ENCODE assay signal across 9 mouse cellular contexts in genomic region chr1:185409831-185410230, GRCm38 (mm10). TPM values are rescaled to one million over a fixed set of nuclear protein-coding genes. Genes with fewer than 3 reads are reported as not detected.
A peak's percentile ranks its signal among the peaks of the same experiment; 100 is the strongest.
DNase-seq lines count a peak whose midpoint lies in the region; ATAC-seq and TF ChIP-seq lines count a peak whose summit lies in the region.
"Had no signal": no experiment of that assay in that cellular context is flagged by ENCODE, and none has a peak within 500 bp of the region (broad histone marks: within the 10 kb centered on the region; RNA-seq: fewer than 3 reads in every experiment).

No protein-coding gene starts in this region.

- peaks cover 77% of the 10 kb centered on the region for H3K36me3 ChIP-seq in intestine, postnatal 0 days (ENCODE audit: control insufficient read depth, insufficient read depth)
- peaks cover 32% of the 10 kb centered on the region for H3K36me3 ChIP-seq in intestine, embryonic 16.5 days (ENCODE audit: control insufficient read depth, insufficient read depth, low read length)
- H3K36me3 ChIP-seq in G1E (replicated peaks), result peaks cover 90% of the 10 kb centered on the region
- peaks cover 91% of the 10 kb centered on the region for H3K36me3 ChIP-seq in liver, embryonic 13.5 days

- DNase-seq in G1E (ENCODE audit: low spot score), result no peak
- peak; percentile 28 for DNase-seq in liver, embryonic 13.5 days
- DNase-seq in right cerebral cortex, postnatal 14 days, result no peak
- DNase-seq in urinary bladder, postnatal 14 days (ENCODE audit: low spot score), result no peak

- H3K4me1 ChIP-seq in intestine, postnatal 0 days (replicated peaks; ENCODE audit: control insufficient read depth, insufficient read depth, low read length), result no peaks in the 10 kb centered on the region
- no peaks in the 10 kb centered on the region for H3K4me1 ChIP-seq in intestine, embryonic 16.5 days (ENCODE audit: control insufficient read depth, insufficient read depth, low read length)
- H3K4me1 ChIP-seq in G1E (ENCODE audit: insufficient read depth, low read depth, low read length), result no peaks in the 10 kb centered on the region
- H3K4me1 ChIP-seq in bone marrow, adult 2 months (ENCODE audit: control insufficient read depth, insufficient read depth, low read length), result no peaks in the 10 kb centered on the region
- H3K4me1 ChIP-seq in liver, embryonic 13.5 days (replicated peaks), result no peaks in the 10 kb centered on the region
- H3K4me1 ChIP-seq: midbrain, embryonic 12.5 days had no signal

- H3K27me3 ChIP-seq in intestine, postnatal 0 days (replicated peaks; ENCODE audit: control insufficient read depth, insufficient read depth, low read length), result no peaks in the 10 kb centered on the region
- no peaks in the 10 kb centered on the region for H3K27me3 ChIP-seq in intestine, embryonic 16.5 days (replicated peaks; ENCODE audit: control insufficient read depth, insufficient read depth, low read length)
- H3K27me3 ChIP-seq in G1E (ENCODE audit: insufficient read depth, low read length), result no peaks in the 10 kb centered on the region
- no peaks in the 10 kb centered on the region for H3K27me3 ChIP-seq in liver, embryonic 13.5 days
- H3K27me3 ChIP-seq: heart, embryonic 15.5 days; midbrain, embryonic 12.5 days had no signal

- no peak overlapping the region for H3K27ac ChIP-seq in intestine, postnatal 0 days (ENCODE audit: low read depth, low read length)
- no peak overlapping the region for H3K27ac ChIP-seq in intestine, embryonic 16.5 days (ENCODE audit: low read length)
- H3K27ac ChIP-seq in bone marrow, adult 2 months (ENCODE audit: control insufficient read depth, insufficient read depth, low read depth, low read length, poor library complexity), result no peak overlapping the region
- no peak overlapping the region for H3K27ac ChIP-seq in liver, embryonic 13.5 days
- H3K27ac ChIP-seq: heart, embryonic 15.5 days; midbrain, embryonic 12.5 days had no signal

- no peak for ATAC-seq in intestine, postnatal 0 days
- ATAC-seq in intestine, embryonic 16.5 days, result no peak
- peak; percentile 54 for ATAC-seq in G1E (ENCODE audit: extremely low read depth, insufficient number of reproducible peaks, low FRiP score, poor library complexity, severe bottlenecking)
- ATAC-seq in liver, embryonic 13.5 days (ENCODE audit: low read depth), result peak; percentile 51; the same call in 1 of the 2 replicates

- H3K9me3 ChIP-seq in intestine, postnatal 0 days (ENCODE audit: control insufficient read depth), result no peaks in the 10 kb centered on the region
- H3K9me3 ChIP-seq in intestine, embryonic 16.5 days (ENCODE audit: control insufficient read depth, low read length), result no peaks in the 10 kb centered on the region
- H3K9me3 ChIP-seq in G1E (replicated peaks), result no peaks in the 10 kb centered on the region
- no peaks in the 10 kb centered on the region for H3K9me3 ChIP-seq in liver, embryonic 13.5 days (replicated peaks)
- H3K9me3 ChIP-seq: heart, embryonic 15.5 days; midbrain, embryonic 12.5 days had no signal

- 76% methylated on average over 3 of the region's 3 CpGs for whole genome bisulfite sequencing in intestine, postnatal 0 days
- 72% methylated on average over 3 of the region's 3 CpGs for WGBS in intestine, embryonic 16.5 days
- 83% methylated on average over 3 of the region's 3 CpGs for WGBS in bone marrow, adult 2 months
- 71% methylated on average over 3 of the region's 3 CpGs for WGBS in liver, embryonic 13.5 days (ENCODE audit: insufficient replicate concordance)

- H3K4me2 ChIP-seq in intestine, postnatal 0 days (replicated peaks; ENCODE audit: low read depth), result no peak overlapping the region
- no peak overlapping the region for H3K4me2 ChIP-seq in intestine, embryonic 16.5 days (ENCODE audit: low read depth, low read length)
- no peak overlapping the region for H3K4me2 ChIP-seq in liver, embryonic 13.5 days
- H3K4me2 ChIP-seq: heart, embryonic 15.5 days; midbrain, embryonic 12.5 days had no signal

- no peak overlapping the region for H3K9ac ChIP-seq in intestine, postnatal 0 days (ENCODE audit: low read depth, low read length)
- no peak overlapping the region for H3K9ac ChIP-seq in intestine, embryonic 16.5 days (ENCODE audit: low read depth, low read length)
- H3K9ac ChIP-seq in liver, embryonic 13.5 days, result no peak overlapping the region
- H3K9ac ChIP-seq: heart, embryonic 15.5 days; midbrain, embryonic 12.5 days had no signal

- no peak for TF ChIP-seq POLR2A in bone marrow, adult 2 months (IDR thresholded peaks at IDR 0.05; ENCODE audit: borderline replicate concordance, control insufficient read depth, low read depth, low read length)

- peak; percentile 73 for TF ChIP-seq CTCF in intestine, postnatal 0 days (IDR thresholded peaks at IDR 0.05; ENCODE audit: low read depth)
- no peak for TF ChIP-seq CTCF in G1E (IDR thresholded peaks at IDR 0.05; ENCODE audit: low read depth, low read length)
- TF ChIP-seq CTCF in bone marrow, adult 2 months (IDR thresholded peaks at IDR 0.05; ENCODE audit: control insufficient read depth, insufficient read depth, low read length), result 0 out of 2 replicates have a peak, but pooled peaks have one; percentile 29

- H3K4me3 ChIP-seq in intestine, postnatal 0 days (ENCODE audit: low read depth, low read length), result no peak overlapping the region
- no peak overlapping the region for H3K4me3 ChIP-seq in intestine, embryonic 16.5 days (ENCODE audit: low read length)
- no peak overlapping the region for H3K4me3 ChIP-seq in G1E (ENCODE audit: low read depth, low read length)
- no peak overlapping the region for H3K4me3 ChIP-seq in bone marrow, adult 2 months (replicated peaks; ENCODE audit: control insufficient read depth, low read depth, low read length)
- H3K4me3 ChIP-seq in liver, embryonic 13.5 days (replicated peaks), result no peak overlapping the region
- H3K4me3 ChIP-seq: heart, embryonic 15.5 days; midbrain, embryonic 12.5 days had no signal

RNA-seq across cellular contexts. Expression of gene Slc30a10, which starts 44.8 kb away (rescaled TPM):
- polyA plus RNA-seq in intestine, postnatal 0 days (2015; fragmentation: Nextera tagmentation; extraction: Ambion mirVana), result 8.5 and 9.3 TPM in 2 replicates
- polyA plus RNA-seq in intestine, embryonic 16.5 days (2015; fragmentation: Nextera tagmentation; extraction: Ambion mirVana), result 3.0 and 3.7 TPM in 2 replicates
- total RNA-seq in G1E (2014; fragmentation: Nextera tagmentation) (25.7 and 27.8 TPM in 2 replicates), G1E (2017) (40.0 and 40.9 TPM in 2 replicates)
- polyA plus RNA-seq in G1E (2012), result 7.2 and 8.5 TPM in 2 replicates
- polyA plus RNA-seq in bone marrow, adult 2 months (2011; ENCODE audit: insufficient read depth, insufficient read length, low replicate concordance, missing spikeins), result 3.7 and 4.2 TPM in 2 replicates
- polyA plus RNA-seq in liver, embryonic 13.5 days (2015; fragmentation: Nextera tagmentation; extraction: Ambion mirVana), result 10.4 and 12.5 TPM in 2 replicates

RNA-seq across cellular contexts. Expression of gene Eprs, which starts 47.0 kb away (rescaled TPM):
- 43.2 and 48.1 TPM in 2 replicates for polyA plus RNA-seq in intestine, postnatal 0 days (2015; fragmentation: Nextera tagmentation; extraction: Ambion mirVana)
- 118 and 132 TPM in 2 replicates for polyA plus RNA-seq in intestine, embryonic 16.5 days (2015; fragmentation: Nextera tagmentation; extraction: Ambion mirVana)
- total RNA-seq in G1E (2014; fragmentation: Nextera tagmentation), result 289 and 310 TPM in 2 replicates
- 186 and 227 TPM in 2 replicates for total RNA-seq in G1E (2017)
- 13.7 and 16.2 TPM in 2 replicates for polyA plus RNA-seq in G1E (2012)
- polyA plus RNA-seq in bone marrow, adult 2 months (2011; ENCODE audit: insufficient read depth, insufficient read length, low replicate concordance, missing spikeins), result 14.9 and 35.7 TPM in 2 replicates
- 113 and 130 TPM in 2 replicates for polyA plus RNA-seq in liver, embryonic 13.5 days (2015; fragmentation: Nextera tagmentation; extraction: Ambion mirVana)

Comparison
In these comparisons a context has a peak if more than half of its experiments do, and no peak if none do; other contexts are left out.
1. ATAC-seq: peak in G1E (single experiment) and liver, embryonic 13.5 days (single experiment); none in intestine, postnatal 0 days (single experiment) and intestine, embryonic 16.5 days (single experiment).